Mouse (Mus musculus): ENCODE measurements around the gene Col12a1.

- TF ChIP-seq POLR2A (IDR thresholded peaks at IDR 0.05; ENCODE audit: borderline replicate concordance, insufficient read depth, low read length) (no peak), CTCF (IDR thresholded peaks at IDR 0.05; ENCODE audit: borderline replicate concordance, insufficient read depth, low read depth, low read length) (no peak)
These were observed 114.1 kb downstream of the Col12a1 start for GRCm38 (mm10) chr9:79604546-79604945.
